In genomic region chr2:11037343-11037742, GRCm38 (mm10) we compare ENCODE assay signal across 27 mouse cellular contexts.
A peak's percentile ranks its signal among the peaks of the same experiment; 100 is the strongest.
DNase-seq lines count a peak whose midpoint lies in the region; ATAC-seq lines count a peak whose summit lies in the region.
"Had no signal": no experiment of that assay in that cellular context is flagged by ENCODE, and none has a peak within 500 bp of the region (broad histone marks: within the 10 kb centered on the region; RNA-seq: fewer than 3 reads in every experiment).

No protein-coding gene starts in this region.

- WGBS in hindbrain, embryonic 15.5 days, result 37% methylated on average over 10 of the region's 11 CpGs
- 74% methylated on average over 11 of the region's 11 CpGs for WGBS in hindbrain, embryonic 10.5 days
- 43% methylated on average over 11 of the region's 11 CpGs for WGBS in neural tube, embryonic 13.5 days

- no peak overlapping the region for H3K4me3 ChIP-seq in hindbrain, embryonic 15.5 days
- H3K4me3 ChIP-seq in hindbrain, embryonic 10.5 days, result no peak overlapping the region
- no peak overlapping the region for H3K4me3 ChIP-seq in neural tube, embryonic 13.5 days
- H3K4me3 ChIP-seq: embryonic facial prominence, embryonic 13.5 days; forebrain, embryonic 10.5 days; kidney, embryonic 15.5 days; left cerebral cortex, adult 2 months; limb, embryonic 12.5 days; liver, embryonic 15.5 days had no signal

- ATAC-seq in hindbrain, embryonic 15.5 days (ENCODE audit: low FRiP score, low read depth), result peak; percentile 35; the same call in 1 of the 2 replicates
- ATAC-seq in neural tube, embryonic 13.5 days (ENCODE audit: low read depth), result peak; percentile 73

- H3K36me3 ChIP-seq in hindbrain, embryonic 15.5 days, result no peaks in the 10 kb centered on the region
- H3K36me3 ChIP-seq in hindbrain, embryonic 10.5 days, result no peaks in the 10 kb centered on the region
- no peaks in the 10 kb centered on the region for H3K36me3 ChIP-seq in neural tube, embryonic 13.5 days
- H3K36me3 ChIP-seq: embryonic facial prominence, embryonic 13.5 days; forebrain, embryonic 10.5 days; kidney, embryonic 15.5 days; limb, embryonic 12.5 days; liver, embryonic 15.5 days had no signal

- no peak for DNase-seq in hindbrain, embryonic 10.5 days (ENCODE audit: low spot score)
- peak; percentile 23 for DNase-seq in retina, postnatal 1 day
- DNase-seq in retina, embryonic 14.5 days (ENCODE audit: low spot score), result no peak
- no peak for DNase-seq in layer of hippocampus, postnatal 25 days (ENCODE audit: extremely low spot score in 1 of 2, low spot score in 1 of 2)
- DNase-seq: adrenal gland, postnatal 25 days; B cell, adult 2 months; cerebellum, adult 18-20 months; cerebellum, postnatal 10 days; gastrocnemius, postnatal 25 days; heart, adult 11 months; heart, postnatal 36 days; kidney, adult 18-20 months; kidney, postnatal 25 days; lung, embryonic 14.5 days; lung, postnatal 14 days; right cerebral cortex, postnatal 4 days; thymus, adult 2 months; thymus, postnatal 36 days had no signal

- no peaks in the 10 kb centered on the region for H3K9me3 ChIP-seq in hindbrain, embryonic 15.5 days
- no peaks in the 10 kb centered on the region for H3K9me3 ChIP-seq in hindbrain, embryonic 10.5 days
- no peaks in the 10 kb centered on the region for H3K9me3 ChIP-seq in neural tube, embryonic 13.5 days
- H3K9me3 ChIP-seq: embryonic facial prominence, embryonic 13.5 days; forebrain, embryonic 10.5 days; kidney, embryonic 15.5 days; limb, embryonic 12.5 days; liver, embryonic 15.5 days had no signal

- H3K27me3 ChIP-seq in hindbrain, embryonic 15.5 days, result no peaks in the 10 kb centered on the region
- H3K27me3 ChIP-seq in hindbrain, embryonic 10.5 days (ENCODE audit: insufficient read depth, poor library complexity, severe bottlenecking), result no peaks in the 10 kb centered on the region
- 0 out of 2 replicates have a peak, but pooled peaks cover 9% of the 10 kb centered on the region for H3K27me3 ChIP-seq in neural tube, embryonic 13.5 days
- H3K27me3 ChIP-seq: kidney, embryonic 15.5 days; limb, embryonic 12.5 days; liver, embryonic 15.5 days had no signal

- peak overlapping the region; percentile 9; the same call in 1 of the 2 replicates for H3K4me2 ChIP-seq in hindbrain, embryonic 15.5 days
- H3K4me2 ChIP-seq in neural tube, embryonic 13.5 days, result no peak overlapping the region
- H3K4me2 ChIP-seq: embryonic facial prominence, embryonic 13.5 days; heart, embryonic 11.5 days; kidney, embryonic 15.5 days; limb, embryonic 12.5 days; liver, embryonic 15.5 days; lung, embryonic 14.5 days had no signal

- no peak overlapping the region for H3K9ac ChIP-seq in hindbrain, embryonic 15.5 days
- no peak overlapping the region for H3K9ac ChIP-seq in neural tube, embryonic 13.5 days
- H3K9ac ChIP-seq: embryonic facial prominence, embryonic 13.5 days; kidney, embryonic 15.5 days; limb, embryonic 12.5 days; liver, embryonic 15.5 days; lung, embryonic 14.5 days had no signal

- H3K4me1 ChIP-seq in hindbrain, embryonic 15.5 days (replicated peaks), result peaks cover 13% of the 10 kb centered on the region; the same call in 1 of the 2 replicates
- no peaks in the 10 kb centered on the region for H3K4me1 ChIP-seq in hindbrain, embryonic 10.5 days (replicated peaks)
- peaks cover 7% of the 10 kb centered on the region for H3K4me1 ChIP-seq in neural tube, embryonic 13.5 days (replicated peaks)
- H3K4me1 ChIP-seq: embryonic facial prominence, embryonic 13.5 days; kidney, embryonic 15.5 days; limb, embryonic 12.5 days; liver, embryonic 15.5 days had no signal

- H3K27ac ChIP-seq in hindbrain, embryonic 15.5 days (replicated peaks), result no peak overlapping the region
- H3K27ac ChIP-seq in hindbrain, embryonic 10.5 days, result no peak overlapping the region
- H3K27ac ChIP-seq in neural tube, embryonic 13.5 days (replicated peaks), result no peak overlapping the region
- H3K27ac ChIP-seq: embryonic facial prominence, embryonic 13.5 days; forebrain, embryonic 10.5 days; kidney, embryonic 15.5 days; left cerebral cortex, adult 2 months; limb, embryonic 12.5 days; liver, embryonic 15.5 days had no signal
